Mouse (Mus musculus) layer of hippocampus, adult 9-11 months (tissue): ENCODE data around the gene C1qtnf1.

Experiments used
- DNase-seq: peaks from one replicate; pipeline ENCODE4 v3.0.0; 2022

The C1qtnf1 gene

DNA sequence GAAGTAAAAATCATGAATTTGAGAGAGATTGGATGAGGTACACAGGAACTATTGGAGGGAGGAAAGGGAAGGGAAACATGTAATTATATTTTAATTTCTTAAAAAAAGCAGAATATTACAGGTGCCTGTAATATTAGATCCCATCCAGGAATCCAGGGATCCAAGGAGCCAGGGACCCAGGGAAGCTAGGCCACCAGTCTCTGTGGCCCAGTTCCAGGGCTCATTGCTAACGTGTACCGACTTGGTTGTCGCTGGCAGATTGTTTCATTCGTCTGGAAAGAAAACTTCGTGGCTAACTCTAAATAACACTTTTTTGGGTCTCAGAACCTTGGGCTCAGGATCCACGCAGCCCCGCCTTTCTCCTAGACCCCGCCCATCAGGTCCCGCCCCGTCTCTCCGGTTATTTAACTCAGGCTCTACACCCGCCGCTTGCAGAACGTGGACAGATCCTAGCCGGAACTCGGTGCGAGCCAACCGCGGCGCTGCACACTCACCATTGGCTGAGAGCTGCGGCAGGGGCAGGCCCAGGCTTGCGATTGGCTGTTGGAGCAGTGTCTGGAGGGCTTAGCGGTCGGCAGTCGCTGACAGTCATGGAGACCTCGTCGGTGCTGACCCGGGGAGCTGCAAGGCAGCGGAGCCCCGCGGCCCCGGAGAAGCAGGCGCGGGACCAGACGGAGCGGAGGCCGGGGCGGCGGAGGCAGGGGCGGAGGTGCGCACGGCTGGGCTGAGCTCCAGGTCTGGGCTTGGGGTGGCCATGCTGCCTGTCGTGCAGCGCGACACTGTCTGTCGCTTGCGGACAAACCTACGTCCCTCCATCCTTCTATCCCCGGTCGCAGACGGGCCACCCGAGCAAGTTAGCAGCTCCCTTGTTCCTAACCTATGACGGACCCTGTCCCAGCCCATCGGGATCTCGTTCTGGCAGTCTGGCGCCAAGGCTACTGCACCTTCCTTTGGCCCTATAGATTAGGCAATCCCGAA lies 48.7 kb downstream of the C1qtnf1 start, which contains the start of gene Engase:
Gene Engase (plus strand): TSS at position 434 of the 978 bp plus-strand sequence.
- DNase-seq, result peak; percentile 98

DNA sequence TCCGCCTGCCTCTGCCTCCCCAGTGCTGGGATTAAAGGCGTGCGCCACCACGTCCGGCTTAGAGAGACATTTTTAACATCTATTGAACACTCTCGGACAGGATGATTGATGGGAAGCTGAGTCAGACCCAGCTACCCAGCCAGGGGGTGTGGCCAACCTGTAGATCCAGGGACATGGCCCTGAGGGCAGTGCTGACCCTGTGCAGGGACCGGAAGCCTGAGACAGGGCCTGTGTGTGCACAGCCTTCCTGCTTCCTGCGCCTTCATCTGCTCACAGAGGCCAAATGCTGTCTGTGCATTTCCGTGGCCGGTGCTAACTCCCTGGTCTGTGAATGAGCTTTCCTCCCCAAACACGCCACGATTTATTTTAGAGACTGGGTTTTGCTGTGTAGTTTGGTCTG lies 51.8 kb downstream of the C1qtnf1 start:
- no peak for DNase-seq

DNA sequence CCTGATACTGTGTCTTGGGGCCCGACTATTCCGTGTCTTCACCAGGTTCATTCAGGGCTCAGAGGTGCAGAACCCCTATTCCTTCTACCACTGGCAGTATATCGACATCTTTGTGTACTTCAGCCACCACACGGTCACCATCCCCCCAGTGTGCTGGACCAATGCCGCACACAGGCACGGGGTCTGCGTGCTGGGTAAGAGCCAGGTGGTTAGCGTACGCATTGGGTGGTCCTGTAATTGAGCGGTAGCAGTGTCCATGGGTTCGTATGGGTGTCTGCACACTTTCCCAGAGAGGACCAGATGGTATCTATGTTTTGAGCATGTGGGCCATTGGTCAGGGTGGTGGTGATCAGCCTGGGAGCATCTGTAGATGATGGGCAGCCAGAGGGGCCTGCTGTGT lies 53.2 kb downstream of the C1qtnf1 start:
- DNase-seq, result no peak

DNA sequence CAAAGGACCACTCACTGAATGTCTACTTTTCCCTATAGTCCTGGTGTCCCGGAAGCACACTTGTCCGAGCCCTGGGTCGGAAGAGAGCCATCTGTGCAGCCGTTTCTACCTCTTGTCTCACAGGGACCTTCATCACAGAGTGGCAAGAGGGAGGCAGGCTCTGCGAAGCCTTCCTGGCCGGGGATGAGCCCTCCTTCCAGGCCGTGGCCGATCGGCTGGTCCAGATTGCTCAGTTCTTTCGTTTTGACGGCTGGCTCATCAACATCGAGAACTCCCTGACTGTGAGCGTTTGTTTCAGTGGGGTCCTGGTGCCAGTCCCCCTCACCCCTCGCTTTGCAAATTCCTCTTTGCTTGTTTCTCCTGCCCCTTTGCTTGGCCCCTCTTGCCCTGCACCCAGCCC lies 53.7 kb downstream of the C1qtnf1 start:
- DNase-seq, result no peak

DNA sequence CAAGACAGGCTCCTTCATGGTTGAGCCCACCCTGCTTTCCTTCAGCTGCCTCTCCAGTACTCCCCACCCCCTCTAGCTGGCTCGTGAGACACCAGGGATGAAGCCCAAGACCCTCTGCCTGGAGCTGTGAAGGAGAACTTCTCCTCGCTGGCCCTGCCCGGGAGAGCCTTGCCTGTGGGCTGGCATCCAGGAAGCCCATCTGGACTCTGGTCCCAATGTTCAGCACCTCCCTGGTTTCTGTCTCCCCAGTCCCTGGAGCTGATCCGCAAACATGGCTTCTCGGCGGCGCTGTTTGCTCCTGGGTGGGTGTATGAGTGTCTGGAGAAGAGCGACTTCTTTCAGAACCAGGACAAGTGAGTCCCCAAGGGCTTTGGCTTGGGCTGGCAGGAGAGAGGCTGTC lies 56.2 kb downstream of the C1qtnf1 start:
- no peak for DNase-seq

DNA sequence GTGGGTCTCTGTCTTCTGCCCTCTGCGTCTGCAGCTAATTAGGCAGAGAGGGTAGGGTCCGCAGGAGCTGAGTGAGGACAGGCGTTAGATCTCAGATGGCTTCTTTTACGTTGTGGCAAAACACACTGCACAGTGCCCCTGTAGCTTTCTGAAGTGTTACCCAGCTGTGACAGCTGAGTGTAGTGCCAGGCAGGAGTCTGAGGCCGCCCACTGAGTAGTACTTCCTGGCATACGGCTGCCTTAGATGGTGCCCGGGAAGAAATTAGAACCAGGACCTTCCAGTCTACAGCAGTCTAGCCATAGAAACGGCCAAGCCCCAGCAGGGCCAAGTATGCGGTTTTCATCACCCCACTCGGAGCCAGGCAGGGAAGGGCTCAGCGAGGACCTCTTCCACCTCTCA lies 57.3 kb downstream of the C1qtnf1 start:
- DNase-seq, result no peak

DNA sequence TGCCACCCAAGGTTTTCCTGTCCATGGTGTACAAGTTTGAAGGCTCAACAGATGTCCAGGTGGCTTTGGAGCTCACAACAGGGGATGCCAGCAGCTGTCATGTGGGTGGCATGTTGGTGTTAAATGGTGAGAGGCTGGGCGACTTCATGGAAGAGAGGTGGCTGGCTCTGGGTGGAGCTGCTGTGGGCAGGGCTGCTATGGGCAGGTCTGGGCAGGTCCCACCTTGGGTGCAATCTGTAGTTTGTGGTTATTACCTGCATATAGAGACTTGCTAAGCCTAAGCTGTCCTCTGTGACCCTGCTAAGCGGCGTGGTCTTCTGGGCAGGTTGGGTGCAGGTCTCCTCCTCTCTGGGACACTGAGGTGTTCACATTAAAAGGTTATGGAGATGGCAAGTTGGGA lies 57.8 kb downstream of the C1qtnf1 start:
- DNase-seq, result no peak

DNA sequence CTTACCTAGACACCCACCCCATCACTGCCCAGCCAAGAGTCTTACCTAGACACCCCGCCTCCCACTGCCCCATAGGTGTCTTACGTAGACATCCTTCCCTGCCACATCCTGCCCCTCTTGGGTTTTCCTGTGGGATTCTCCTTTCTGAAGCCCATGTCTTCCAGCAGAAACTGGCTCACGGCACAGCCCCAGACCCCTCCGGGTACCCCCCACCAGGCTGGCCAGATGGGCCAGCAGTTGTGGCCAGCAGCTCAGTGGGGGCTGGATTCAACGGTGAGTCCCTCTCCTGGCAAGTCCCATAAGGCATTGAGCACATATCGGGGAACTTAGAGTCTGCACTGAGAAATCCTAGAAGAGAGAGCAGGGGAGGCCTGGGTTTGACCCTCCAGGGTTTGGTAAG lies 58.3 kb downstream of the C1qtnf1 start:
- no peak for DNase-seq

DNA sequence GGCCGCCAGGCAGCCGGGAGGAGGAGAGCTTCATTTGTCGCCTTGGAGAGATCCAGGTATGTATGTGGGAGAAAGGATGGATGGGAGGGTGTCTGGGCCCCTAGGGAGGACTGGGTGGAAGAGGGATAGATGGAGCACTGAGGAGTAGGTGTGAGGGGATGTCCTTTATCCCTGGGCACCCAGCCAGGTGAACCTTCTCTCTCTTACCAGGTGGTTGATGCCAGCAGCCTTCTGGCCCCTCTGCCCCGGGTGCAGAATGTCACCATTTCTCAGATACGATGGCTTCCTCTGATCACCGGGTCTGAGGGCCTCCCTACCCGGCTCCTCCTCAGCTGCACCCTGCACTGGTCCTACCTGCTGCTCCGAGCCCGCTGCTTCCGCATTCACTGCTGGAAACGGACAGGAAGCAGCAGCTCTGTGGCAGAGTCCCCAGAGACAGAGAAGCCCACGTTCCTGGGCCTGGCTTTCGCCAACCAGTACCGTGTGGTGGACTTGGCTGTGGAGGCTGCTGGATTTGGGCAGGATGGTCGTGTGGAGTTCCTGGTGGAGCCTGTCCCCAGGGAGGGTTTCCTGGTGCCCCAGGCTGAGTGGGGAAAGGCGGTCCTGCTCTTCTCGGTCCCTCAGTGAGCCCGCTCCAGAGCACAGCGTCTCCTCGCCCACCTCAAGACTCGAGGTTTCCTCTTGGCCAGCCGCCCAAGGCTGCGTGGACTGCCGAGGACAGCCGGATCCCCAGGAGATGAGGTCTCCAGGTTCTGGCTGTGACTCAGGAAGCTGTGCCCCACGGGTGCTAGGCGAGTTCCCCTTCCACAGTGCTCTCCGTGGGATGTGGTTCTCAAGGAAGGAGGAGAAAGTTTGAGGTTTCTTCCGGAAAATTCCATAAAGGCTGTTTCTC lies 59.1 kb downstream of the C1qtnf1 start:
- DNase-seq, result no peak

DNA sequence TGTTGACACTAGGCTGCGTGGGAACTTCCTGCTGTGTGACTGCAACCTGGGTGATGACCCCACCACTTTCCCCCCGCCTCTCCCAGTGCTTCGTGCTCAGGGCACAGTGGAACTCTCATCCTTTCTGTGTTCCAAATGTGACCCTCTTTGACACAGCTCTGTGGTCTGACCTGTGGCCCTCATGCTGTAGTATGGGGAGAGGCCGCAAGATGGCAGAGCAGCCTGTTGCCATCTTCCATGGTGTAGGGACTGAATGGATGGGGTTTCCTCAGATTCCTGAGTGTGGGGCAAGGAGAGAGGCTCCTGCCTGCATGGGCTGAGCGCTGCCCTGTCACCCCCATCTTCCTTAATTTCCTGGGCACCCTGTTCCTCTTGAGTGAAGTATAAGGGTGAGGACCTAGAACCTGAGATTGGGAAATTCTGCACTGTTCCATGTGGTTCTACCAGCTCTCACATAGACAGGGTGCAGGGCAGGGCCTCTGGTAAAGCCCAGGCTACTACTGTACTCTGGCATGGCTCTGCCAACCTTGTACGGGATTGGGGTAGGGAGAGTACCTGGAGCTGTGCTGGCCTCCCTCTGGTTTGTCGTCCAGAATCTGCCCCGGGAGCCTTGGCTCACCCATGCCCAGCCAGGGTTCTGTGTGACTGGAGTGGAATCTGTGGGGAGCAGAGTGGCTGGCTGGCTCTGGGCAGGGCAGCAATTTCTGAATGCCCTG lies 60.3 kb downstream of the C1qtnf1 start:
- DNase-seq, result no peak

DNA sequence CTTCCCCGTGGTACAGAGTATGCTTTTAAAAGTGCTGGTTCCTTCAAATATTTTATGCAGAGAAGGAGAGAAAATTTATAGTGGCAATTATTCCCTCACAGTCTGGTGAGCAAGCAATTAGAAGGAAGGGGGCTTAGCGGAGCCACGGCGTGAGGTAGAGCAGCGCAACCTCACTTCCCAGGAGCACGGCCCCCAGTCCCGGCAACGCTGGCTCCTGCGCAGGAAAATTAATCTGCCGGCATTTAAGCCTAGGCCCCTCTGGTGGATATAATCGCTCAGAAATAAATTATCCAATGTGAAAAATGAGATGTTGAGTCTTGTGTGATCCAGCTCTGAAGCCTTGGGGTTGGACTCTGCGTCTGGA lies 60.9 kb downstream of the C1qtnf1 start:
- DNase-seq, result no peak

DNA sequence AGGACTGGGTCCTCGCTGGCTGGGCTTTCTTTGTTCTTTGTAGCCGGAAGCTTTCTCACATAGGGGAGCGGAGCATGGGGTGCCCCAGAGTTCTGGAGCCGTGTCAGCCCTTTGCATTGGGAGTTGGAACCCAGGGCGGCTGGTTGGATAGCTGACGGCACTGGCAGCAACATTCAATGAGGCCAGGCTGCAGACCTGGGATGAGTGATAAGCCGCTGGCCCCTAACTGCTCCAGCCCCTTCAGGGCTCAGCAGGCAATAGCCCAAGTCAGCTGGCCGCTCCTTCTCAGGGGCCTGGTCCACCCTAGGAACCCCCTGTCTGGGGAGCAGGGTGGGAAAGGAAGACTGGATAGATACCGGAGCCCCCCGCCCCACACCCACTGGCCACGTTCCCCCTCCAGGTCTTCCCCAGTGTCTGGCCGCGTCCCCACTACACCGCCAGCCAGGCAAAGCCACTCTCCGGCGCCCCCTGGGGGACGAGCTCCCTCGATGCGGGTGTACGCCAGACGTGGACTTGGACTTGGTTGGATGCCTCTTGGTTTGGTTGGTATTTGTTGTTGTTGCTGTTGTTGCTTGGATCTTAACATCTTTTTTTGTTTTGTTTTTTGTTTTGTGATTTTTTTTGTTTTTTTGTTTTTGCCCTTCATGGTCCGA lies 62.7 kb downstream of the C1qtnf1 start:
- DNase-seq, result no peak

DNA sequence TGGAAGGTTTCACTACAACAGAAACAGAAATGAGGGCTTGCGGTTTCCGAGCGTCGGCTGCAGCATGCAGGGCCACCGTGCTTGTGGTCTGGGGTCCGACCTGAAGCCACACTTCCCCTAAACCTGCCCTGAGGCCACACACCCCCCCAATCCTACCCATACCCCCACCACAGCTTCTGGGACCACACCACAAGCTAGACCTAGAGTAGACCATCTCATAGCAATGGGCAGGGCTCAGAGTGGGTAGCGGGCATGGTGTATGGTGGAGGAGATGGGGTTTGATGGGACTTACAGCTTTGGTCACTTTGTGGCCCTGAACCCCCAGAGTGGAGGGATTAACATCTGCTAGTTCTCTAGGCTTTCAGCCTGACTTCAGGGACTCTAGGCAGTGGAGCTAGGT lies 63.2 kb downstream of the C1qtnf1 start:
- no peak for DNase-seq

DNA sequence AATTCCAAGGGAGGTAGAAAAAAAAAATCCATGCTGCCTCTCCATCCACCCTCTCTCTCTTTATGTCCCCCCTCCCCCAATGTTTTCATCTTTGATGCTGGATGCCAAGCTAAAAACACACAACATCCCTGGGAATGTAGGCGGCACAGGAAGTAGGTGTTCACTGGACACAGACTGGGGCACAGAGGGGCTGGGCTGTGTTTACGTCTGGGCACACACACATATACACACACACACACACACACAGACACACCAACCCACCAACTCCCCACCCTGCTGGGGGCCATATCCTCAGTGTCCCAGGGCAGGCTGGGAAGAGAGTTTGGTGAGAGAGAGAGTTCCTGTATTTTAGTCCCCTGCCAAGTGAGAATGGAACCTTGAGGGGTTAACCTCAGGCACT lies 65.5 kb downstream of the C1qtnf1 start:
- no peak for DNase-seq

DNA sequence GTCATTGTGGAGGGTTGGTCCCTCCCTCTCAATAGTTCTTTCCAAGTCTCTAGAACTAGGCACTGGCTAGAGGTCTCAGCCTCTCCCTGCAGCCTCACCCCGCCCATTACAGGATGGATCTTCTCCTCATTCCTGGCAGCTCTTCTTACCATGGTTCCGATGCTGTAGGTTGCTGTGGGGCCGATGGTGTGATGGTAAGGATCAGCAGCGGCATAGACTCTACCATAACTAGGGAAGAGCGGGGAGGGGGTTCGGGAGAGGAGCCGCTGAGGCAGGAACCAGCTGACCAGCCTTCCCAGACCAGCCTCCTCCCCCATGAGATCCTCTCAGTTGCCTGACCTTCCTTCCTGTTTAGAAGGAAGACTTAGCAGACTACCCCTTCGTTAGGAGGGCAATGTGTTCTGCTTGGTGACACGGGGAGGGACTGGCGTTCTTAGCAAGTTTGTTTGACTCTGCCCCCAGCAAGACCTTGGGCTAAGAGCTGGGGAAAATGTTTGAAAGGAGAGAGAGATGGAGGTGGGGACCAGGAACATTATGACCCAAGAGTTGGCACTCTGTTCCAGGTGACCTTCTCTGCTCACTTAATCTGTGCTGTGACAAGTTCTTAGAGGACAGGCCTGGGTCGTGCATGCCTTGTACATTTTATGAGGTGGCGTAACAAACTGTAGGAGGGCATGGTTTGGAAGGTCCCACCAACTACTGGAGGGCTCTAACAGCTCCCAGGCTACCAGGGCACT lies 66.2 kb downstream of the C1qtnf1 start:
- no peak for DNase-seq

DNA sequence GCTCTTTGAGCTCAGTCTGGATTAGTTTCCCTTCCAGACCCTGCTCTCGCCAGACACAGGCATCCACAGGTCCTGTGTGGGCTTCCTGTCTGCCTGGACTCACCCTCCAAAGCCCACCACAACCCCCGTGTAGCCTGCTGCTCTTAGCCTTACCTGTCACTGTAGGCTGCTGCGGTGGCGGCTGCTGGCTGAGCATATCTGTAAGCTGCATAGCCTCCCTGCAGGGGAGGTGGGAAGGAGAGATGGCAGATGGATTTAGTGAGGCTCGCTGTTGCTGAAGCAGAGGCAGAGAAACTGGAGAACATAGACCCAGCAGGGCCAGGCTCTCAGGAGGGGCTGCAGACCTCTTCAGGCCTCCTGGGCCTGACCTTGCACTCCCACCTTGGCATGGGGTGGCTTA lies 67.1 kb downstream of the C1qtnf1 start:
- no peak for DNase-seq

DNA sequence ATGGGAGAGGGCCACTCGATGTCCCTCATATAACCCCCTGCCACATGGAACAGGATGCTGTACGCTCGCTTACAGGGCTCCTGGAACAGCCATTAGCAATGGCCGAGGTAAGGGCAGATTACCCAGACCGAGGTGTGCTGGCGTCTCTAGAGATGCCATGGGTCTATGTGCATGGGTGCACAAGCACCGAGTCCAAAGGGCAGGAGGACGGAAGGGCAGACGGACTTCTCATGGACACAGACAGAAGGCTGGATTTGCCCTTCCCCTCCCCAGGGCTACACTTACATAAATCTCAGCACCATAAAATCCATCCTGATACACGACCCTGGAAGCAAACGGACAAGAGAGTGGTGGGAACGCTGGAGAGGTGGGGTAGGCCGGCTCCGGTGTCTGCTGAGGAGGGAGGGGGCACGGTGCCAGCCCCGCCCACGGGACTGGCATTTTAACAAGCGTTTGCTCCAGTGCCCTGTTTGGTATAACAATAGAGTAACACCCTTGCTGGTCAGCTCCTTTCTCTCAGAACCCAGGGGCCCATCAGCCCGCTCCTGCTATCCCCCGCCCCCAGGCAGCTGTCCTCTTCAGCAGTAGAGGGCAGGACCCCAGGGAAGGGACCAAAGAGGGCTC lies 68.2 kb downstream of the C1qtnf1 start:
- DNase-seq, result no peak
